Mouse (Mus musculus) liver, adult 2 months (tissue): ENCODE data around the gene Clcn6.

Experiments
- CTCF ChIP-seq: fragments of 200-500 bp; IDR thresholded peaks from 2 replicates; pipeline ENCODE4 v1.5.1; 2011; ENCODE audit warnings: low read depth, low read length, control low read depth
- POLR2A ChIP-seq: fragments of 200-500 bp; IDR thresholded peaks from 2 replicates; pipeline ENCODE4 v1.6.1; 2011; ENCODE audit warnings: low read length, control low read depth; ENCODE audit not compliant: insufficient read depth; ENCODE audit errors: extremely low read depth

DNA sequence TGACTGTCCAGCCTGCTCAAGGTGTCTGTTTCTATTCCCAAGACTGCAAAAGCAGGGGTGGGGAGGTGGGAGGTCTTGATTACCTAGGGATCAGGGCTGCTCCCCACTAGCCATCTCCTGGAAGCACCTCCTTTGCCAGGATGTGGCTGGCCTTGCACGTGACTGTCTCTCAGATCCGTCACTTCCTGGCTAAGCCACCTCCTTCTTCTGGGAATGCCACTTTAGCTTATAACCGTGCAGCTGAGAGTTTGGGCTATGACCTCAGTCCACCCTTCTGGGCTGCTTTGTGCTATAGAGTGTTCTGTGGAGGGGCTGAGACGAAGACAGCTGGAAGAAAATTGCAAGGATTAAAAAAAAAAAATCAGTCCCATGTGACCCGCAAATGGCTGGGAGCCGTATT, 75.8 kb downstream of the Clcn6 start:
- TF ChIP-seq CTCF (no peak), POLR2A (no peak)
